Mouse (Mus musculus) forebrain, embryonic 12.5 days (tissue): Measurements from ENCODE around the gene Rab8b. TPM values are rescaled to one million over a fixed set of nuclear protein-coding genes. Genes with fewer than 3 reads are reported as not detected.
A peak's percentile ranks its signal among the peaks of the same experiment; 100 is the strongest.
"Not testable (repeated sequence)": the region's sequence is repeated elsewhere in the genome, so short reads cannot be mapped to it uniquely, and the experiment has no call there.

ENCODE experiments used
- ATAC-seq: fragments of 200-750 bp; cut with Nextera tagmentation; 2 replicates; pipeline ENCODE4 v1.8.0; 2017; ENCODE audit warnings: moderate TSS enrichment; ENCODE audit not compliant: low FRiP score
- H3K27ac ChIP-seq: fragments of 300-500 bp; sonication (generic); 2 replicates; pipeline ENCODE4 v1.5.1; 2016; ENCODE audit warnings: mild to moderate bottlenecking
- H3K27me3 ChIP-seq: fragments of 300-500 bp; sonication (generic); 2 replicates; pipeline ENCODE4 v1.6.1; 2016; ENCODE audit warnings: mild to moderate bottlenecking
- H3K36me3 ChIP-seq: fragments of 300-500 bp; sonication (generic); replicated peaks from 2 replicates; pipeline ENCODE4 v1.6.1; 2016; ENCODE audit warnings: mild to moderate bottlenecking
- H3K4me1 ChIP-seq: fragments of 300-500 bp; sonication (generic); 2 replicates; pipeline ENCODE4 v1.6.1; 2016
- H3K4me2 ChIP-seq: fragments of 300-500 bp; sonication (generic); 2 replicates; pipeline ENCODE4 v1.6.1; 2016; ENCODE audit warnings: mild to moderate bottlenecking, moderate library complexity
- H3K4me3 ChIP-seq: fragments of 300-500 bp; sonication (generic); replicated peaks from 2 replicates; pipeline ENCODE4 v1.5.1; 2016; ENCODE audit warnings: mild to moderate bottlenecking
- H3K9ac ChIP-seq: fragments of 300-500 bp; sonication (generic); 2 replicates; pipeline ENCODE4 v1.6.1; 2016; ENCODE audit warnings: mild to moderate bottlenecking
- H3K9me3 ChIP-seq: fragments of 300-500 bp; sonication (generic); 2 replicates; pipeline ENCODE4 v1.6.1; 2016
- WGBS: fragments of 180-500 bp; shearing (Covaris S2); methylation state at CpG from one replicate; pipeline ENCODE4 v1.1.7; 2016; 5-methylcytosine and 5-hydroxymethylcytosine counted together
- polyA plus RNA-seq: library from polyadenylated mRNA; unstranded; fragments of >200 nt; fragmentation: Nextera tagmentation; extraction: Ambion mirVana; gene quantifications from 2 replicates; pipeline ENCODE4 v1.2.1, GENCODE M21; 2016

The Rab8b gene
- polyA plus RNA-seq, 1 experiment from 2014 or later, result 50.7 TPM

DNA sequence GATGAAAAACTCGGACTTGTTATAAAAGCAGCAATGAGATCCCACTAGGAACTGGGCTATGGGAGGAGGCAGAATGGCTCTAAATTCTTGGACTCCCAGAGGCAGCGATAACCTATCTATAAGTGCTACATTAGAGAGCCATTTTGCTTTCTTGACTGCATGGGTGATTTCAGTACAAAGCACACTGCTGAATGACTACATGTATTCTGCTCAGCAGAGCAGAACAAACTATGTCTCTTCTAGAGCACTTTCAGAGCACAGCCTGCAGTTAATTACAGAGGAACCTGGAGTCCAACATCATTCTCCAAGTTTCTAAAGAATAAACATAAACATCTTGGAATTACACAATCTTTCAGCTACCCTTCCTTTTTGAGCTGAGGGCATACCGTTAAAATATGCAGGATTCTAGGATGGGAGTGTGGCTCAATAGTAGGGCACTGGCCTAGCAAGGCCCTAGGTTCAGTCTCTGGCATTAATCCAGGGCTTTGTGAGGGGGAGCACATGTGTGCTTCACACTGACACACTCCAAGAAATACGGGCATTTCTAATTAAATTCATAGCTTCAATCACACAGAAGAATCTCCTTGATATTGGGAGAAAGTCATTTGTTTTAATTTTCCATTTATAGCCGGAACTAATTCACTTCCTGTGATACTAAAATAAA lies 58.3 kb downstream of the Rab8b start:
- Histone ChIP-seq H3K27me3 (no peaks in the 10 kb centered on the region), H3K9me3 (no peaks in the 10 kb centered on the region), H3K9ac (no peak overlapping the region), H3K4me3 (no peak overlapping the region), H3K4me1 (peaks cover 29% of the 10 kb centered on the region), H3K27ac (peak overlapping the region; percentile 80), H3K36me3 (peaks cover 23% of the 10 kb centered on the region), H3K4me2 (no peak overlapping the region)
- 42% methylated on average over 5 of the region's 5 CpGs for WGBS
- ATAC-seq, result peak; percentile 81; the same call in 1 of the 2 replicates

DNA sequence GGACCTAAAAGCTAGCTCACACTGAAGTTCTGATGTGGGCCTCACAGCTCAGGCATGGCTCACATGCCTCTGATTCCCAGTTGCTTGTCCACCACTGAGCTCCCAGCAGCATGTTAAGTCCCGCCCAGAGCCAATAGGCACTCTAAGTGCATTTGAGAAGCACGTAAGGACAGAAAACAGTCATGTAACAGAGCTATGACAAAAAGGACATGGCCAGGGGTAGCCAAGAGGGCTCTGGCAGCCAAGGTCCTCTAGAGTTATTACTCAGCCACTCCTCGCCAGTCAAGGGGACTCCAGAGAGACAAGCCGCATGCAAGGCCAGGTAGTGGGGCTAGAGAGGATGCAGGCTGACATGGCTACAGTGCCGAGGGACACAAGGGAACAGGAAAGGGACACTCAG lies 60.0 kb downstream of the Rab8b start:
- H3K27ac ChIP-seq, result no peak overlapping the region
- H3K4me3 ChIP-seq, result no peak overlapping the region
- H3K9ac ChIP-seq, result no peak overlapping the region
- H3K4me1 ChIP-seq, result peaks cover 28% of the 10 kb centered on the region
- H3K4me2 ChIP-seq, result no peak overlapping the region
- H3K9me3 ChIP-seq, result no peaks in the 10 kb centered on the region
- ATAC-seq, result no peak
- H3K36me3 ChIP-seq, result peaks cover 28% of the 10 kb centered on the region
- WGBS, result 94% methylated on average over 5 of the region's 5 CpGs
- no peaks in the 10 kb centered on the region for H3K27me3 ChIP-seq

- Histone ChIP-seq H3K9me3 (no peaks in the 10 kb centered on the region), H3K27me3 (no peaks in the 10 kb centered on the region), H3K4me2 (no peak overlapping the region), H3K4me3 (no peak overlapping the region), H3K9ac (no peak overlapping the region), H3K36me3 (peaks cover 32% of the 10 kb centered on the region), H3K27ac (no peak overlapping the region), H3K4me1 (peaks cover 9% of the 10 kb centered on the region; the same call in 1 of the 2 replicates)
- no peak for ATAC-seq
- WGBS, result 86% methylated on average over 7 of the region's 7 CpGs
These were observed 63.6 kb downstream of the Rab8b start for GRCm38 (mm10) chr9:66855865-66856264.

DNA sequence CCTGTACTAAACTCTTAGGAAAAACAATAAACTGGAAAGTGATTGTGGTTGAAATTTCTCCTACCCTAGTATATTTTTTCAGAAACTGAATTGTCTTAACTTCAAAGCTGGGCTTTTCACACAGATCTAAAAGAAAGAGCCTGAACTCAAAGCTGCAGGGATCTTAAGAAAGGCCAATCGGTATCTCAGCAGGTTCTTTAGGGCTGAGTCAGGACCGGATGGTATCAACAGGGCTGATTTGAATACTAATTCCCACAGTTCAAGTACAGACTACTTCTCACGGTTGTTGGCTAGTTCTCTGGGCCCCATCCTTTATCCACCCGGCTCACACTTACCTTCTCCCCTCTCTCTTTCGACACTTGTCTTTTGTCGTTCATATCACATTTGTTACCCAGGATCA lies 66.9 kb downstream of the Rab8b start:
- no peaks in the 10 kb centered on the region for H3K9me3 ChIP-seq
- H3K4me1 ChIP-seq, result 0 out of 2 replicates have a peak, but pooled peaks cover 4% of the 10 kb centered on the region
- no peak overlapping the region for H3K4me2 ChIP-seq
- H3K4me3 ChIP-seq, result no peak overlapping the region
- WGBS, result 25% methylated on average over 6 of the region's 6 CpGs
- no peaks in the 10 kb centered on the region for H3K27me3 ChIP-seq
- H3K9ac ChIP-seq, result no peak overlapping the region
- no peak overlapping the region for H3K27ac ChIP-seq
- H3K36me3 ChIP-seq, result peaks cover 20% of the 10 kb centered on the region
- ATAC-seq, result no peak

- Histone ChIP-seq H3K27ac (no peak overlapping the region), H3K36me3 (peaks cover 26% of the 10 kb centered on the region), H3K9ac (no peak overlapping the region), H3K27me3 (no peaks in the 10 kb centered on the region), H3K9me3 (no peaks in the 10 kb centered on the region), H3K4me1 (0 out of 2 replicates have a peak, but pooled peaks cover 4% of the 10 kb centered on the region), H3K4me3 (no peak overlapping the region), H3K4me2 (no peak overlapping the region)
- 89% methylated on average over 5 of the region's 5 CpGs for whole genome bisulfite sequencing
- no peak for ATAC-seq
These were observed 68.5 kb downstream of the Rab8b start for GRCm38 (mm10) chr9:66850966-66851365.

DNA sequence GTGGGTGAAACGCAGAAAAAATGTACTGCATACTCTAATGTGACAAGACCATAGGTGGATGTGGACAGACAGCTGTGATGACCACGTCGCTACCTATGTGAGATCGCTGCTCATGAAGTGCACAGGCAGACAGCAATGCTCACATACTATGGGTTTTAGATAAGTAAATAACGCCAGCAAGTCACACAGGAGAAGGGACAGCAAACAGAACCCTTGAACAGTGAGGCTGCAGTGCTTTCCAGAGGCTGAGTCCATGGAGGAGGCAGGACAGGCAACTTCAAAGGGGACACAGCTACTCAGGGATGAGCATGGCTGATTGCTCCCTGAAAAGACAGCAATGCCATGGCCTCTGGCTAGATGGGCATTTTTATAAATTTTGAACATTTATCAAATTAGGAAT lies 72.7 kb downstream of the Rab8b start:
- no peaks in the 10 kb centered on the region for H3K9me3 ChIP-seq
- no peak overlapping the region for H3K9ac ChIP-seq
- H3K27me3 ChIP-seq, result no peaks in the 10 kb centered on the region
- peaks cover 14% of the 10 kb centered on the region for H3K36me3 ChIP-seq
- H3K27ac ChIP-seq, result no peak overlapping the region
- H3K4me2 ChIP-seq, result no peak overlapping the region
- WGBS, result 93% methylated on average over 5 of the region's 5 CpGs
- H3K4me3 ChIP-seq, result no peak overlapping the region
- ATAC-seq, result no peak
- no peaks in the 10 kb centered on the region for H3K4me1 ChIP-seq

DNA sequence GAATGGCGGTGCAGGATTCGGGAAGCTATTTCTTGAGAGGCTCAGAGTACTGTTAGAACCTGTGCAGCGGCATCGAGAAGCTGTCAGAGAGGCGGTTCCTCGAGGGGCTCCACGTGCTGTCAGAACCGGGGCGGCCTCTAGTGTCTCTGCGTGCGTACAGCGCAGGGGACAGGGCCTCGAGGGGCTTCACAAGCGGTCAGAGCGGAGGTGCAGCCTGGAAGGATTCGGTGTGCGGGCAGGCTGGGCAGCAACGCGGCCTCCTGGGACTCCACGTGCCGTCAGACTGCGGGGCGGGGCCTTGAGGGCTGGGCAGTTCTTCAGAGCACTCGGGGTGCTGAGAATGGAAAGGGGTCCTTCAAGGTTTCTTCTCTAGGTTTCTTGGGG lies 84.4 kb downstream of the Rab8b start:
- WGBS, result under 1% methylated on average over 24 of the region's 24 CpGs
- peaks cover 11% of the 10 kb centered on the region for H3K4me1 ChIP-seq
- peak overlapping the region; percentile 83 for H3K4me2 ChIP-seq
- H3K36me3 ChIP-seq, result no peaks in the 10 kb centered on the region
- peak; percentile 78 for ATAC-seq
- peak overlapping the region; percentile 47 for H3K9ac ChIP-seq
- peaks cover 27% of the 10 kb centered on the region for H3K27me3 ChIP-seq
- no peak overlapping the region for H3K27ac ChIP-seq
- no peaks in the 10 kb centered on the region for H3K9me3 ChIP-seq
- peak overlapping the region; percentile 45 for H3K4me3 ChIP-seq

- H3K9me3 ChIP-seq, result no peaks in the 10 kb centered on the region
- H3K4me2 ChIP-seq, result peak within 1 kb of the TSS; percentile 83
- peak within 1 kb of the TSS; percentile 47 for H3K9ac ChIP-seq
- no peaks in the 10 kb centered on the region for H3K36me3 ChIP-seq
- peaks cover 27% of the 10 kb centered on the region for H3K27me3 ChIP-seq
- peak; percentile 99 for ATAC-seq
- H3K4me3 ChIP-seq, result peak within 1 kb of the TSS; percentile 45
- peaks cover 11% of the 10 kb centered on the region for H3K4me1 ChIP-seq
- WGBS, result under 1% methylated on average over 56 of the region's 58 CpGs
- no peak within 1 kb of the TSS for H3K27ac ChIP-seq
These were observed 85.0 kb downstream of the Rab8b start, which contains the start of gene Aph1c for GRCm38 (mm10) chr9:66834318-66835096. Gene Aph1c, minus strand, starts transcription at chr9:66834726.

GRCm38 (mm10) chr9:66833851-66834250 lies 85.6 kb downstream of the Rab8b start:
- Histone ChIP-seq H3K4me1 (peaks cover 11% of the 10 kb centered on the region), H3K9me3 (no peaks in the 10 kb centered on the region), H3K27ac (no peak overlapping the region), H3K4me3 (peak overlapping the region; percentile 45), H3K9ac (peak overlapping the region; percentile 47; the same call in 1 of the 2 replicates), H3K4me2 (peak overlapping the region; percentile 83), H3K27me3 (peaks cover 27% of the 10 kb centered on the region), H3K36me3 (no peaks in the 10 kb centered on the region)
- ATAC-seq, result no peak
- whole genome bisulfite sequencing, result 19% methylated on average over 7 of the region's 7 CpGs

GRCm38 (mm10) chr9:66832366-66832908 lies 87.0 kb downstream of the Rab8b start:
- H3K27ac ChIP-seq, result no peak overlapping the region
- H3K9me3 ChIP-seq, result no peaks in the 10 kb centered on the region
- H3K27me3 ChIP-seq, result peaks cover 27% of the 10 kb centered on the region
- H3K9ac ChIP-seq, result no peak overlapping the region
- ATAC-seq, result no peak
- H3K4me2 ChIP-seq, result no peak overlapping the region
- 70% methylated on average over 4 of the region's 4 CpGs for WGBS
- H3K4me3 ChIP-seq, result no peak overlapping the region
- peaks cover 11% of the 10 kb centered on the region for H3K4me1 ChIP-seq
- H3K36me3 ChIP-seq, result no peaks in the 10 kb centered on the region

DNA sequence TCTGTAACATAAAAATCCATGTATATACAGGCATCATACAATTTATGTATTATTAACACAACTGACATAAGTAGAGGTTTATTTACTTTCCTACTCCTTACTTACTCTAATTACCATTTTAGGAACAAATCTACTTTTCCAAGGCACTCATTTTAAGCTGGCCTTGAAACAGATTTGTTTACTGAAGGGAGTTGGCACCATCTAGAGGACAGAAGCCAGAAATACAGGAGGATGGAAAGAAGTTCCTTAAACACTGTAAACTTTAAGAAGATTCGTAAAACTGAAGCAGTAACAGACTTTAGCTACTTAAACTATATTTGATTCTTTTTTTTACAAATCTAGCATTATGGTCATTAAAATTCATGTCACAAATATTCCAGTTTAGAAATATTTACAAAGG lies 93.5 kb downstream of the Rab8b start:
- Histone ChIP-seq H3K36me3 (no peaks in the 10 kb centered on the region), H3K4me3 (no peak overlapping the region), H3K9me3 (no peaks in the 10 kb centered on the region), H3K4me2 (no peak overlapping the region), H3K27me3 (no peaks in the 10 kb centered on the region; the same call in 1 of the 2 replicates), H3K4me1 (no peaks in the 10 kb centered on the region), H3K9ac (no peak overlapping the region), H3K27ac (no peak overlapping the region)
- 45% methylated on average over 1 of the region's 1 CpGs for WGBS
- no peak for ATAC-seq

GRCm38 (mm10) chr9:66822255-66822654 lies 97.2 kb downstream of the Rab8b start:
- H3K27me3 ChIP-seq, H3K4me2 ChIP-seq, H3K36me3 ChIP-seq, H3K4me3 ChIP-seq, H3K27ac ChIP-seq, H3K4me1 ChIP-seq, H3K9ac ChIP-seq, ATAC-seq, H3K9me3 ChIP-seq: not testable (repeated sequence)
- WGBS, result 65% methylated on average over 2 of the region's 5 CpGs
